Mouse (Mus musculus) C2C12 (cell line): ENCODE data around the gene Pim1.

Experiments used
- MAX ChIP-seq: IDR thresholded peaks from one replicate; pipeline ENCODE4 v1.6.1; 2011; ENCODE audit warnings: mild to moderate bottlenecking, control low read depth
- MYOG ChIP-seq: IDR thresholded peaks from one replicate; pipeline ENCODE4 v1.6.1; 2011; ENCODE audit not compliant: control insufficient read depth, insufficient read length; ENCODE audit errors: extremely low read depth
- USF1 ChIP-seq: IDR thresholded peaks from one replicate; pipeline ENCODE4 v1.6.1; 2011; ENCODE audit warnings: low read depth, mild to moderate bottlenecking, control low read depth, moderate library complexity

DNA sequence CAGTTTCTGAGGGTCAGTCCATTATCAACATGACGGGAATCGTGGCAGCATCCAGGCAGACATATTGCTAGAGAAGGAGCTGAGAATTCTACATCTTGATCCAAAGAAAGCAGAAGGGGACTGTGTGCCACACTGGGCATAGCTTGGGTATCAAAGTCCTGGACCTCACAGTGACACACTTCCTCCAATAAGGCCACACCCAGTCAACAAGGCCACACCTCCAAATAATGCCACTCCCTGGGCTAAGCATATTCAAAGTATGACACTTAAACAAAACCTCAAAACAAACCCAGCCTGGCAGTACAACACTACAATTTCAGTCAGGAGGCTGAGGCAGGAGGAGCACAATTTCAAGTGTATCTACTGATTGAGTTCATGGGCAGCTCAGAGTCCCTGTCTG lies 7.3 kb upstream of the Pim1 start:
- TF ChIP-seq MAX (no peak), USF1 (no peak), MYOG (no peak)
